Mouse (Mus musculus) cortical plate, adult 2 months (tissue): ENCODE measurements around the gene Gm43738.

Source experiments
- CTCF ChIP-seq: fragments of 200-500 bp; IDR thresholded peaks from 2 replicates; pipeline ENCODE4 v1.5.1; 2011; ENCODE audit warnings: mild to moderate bottlenecking, control low read depth, low read length; ENCODE audit not compliant: insufficient read depth; ENCODE audit errors: extremely low read depth
- POLR2A ChIP-seq: fragments of 200-500 bp; IDR thresholded peaks from 2 replicates; pipeline ENCODE4 v1.6.1; 2011; ENCODE audit warnings: mild to moderate bottlenecking, low read length, control low read depth; ENCODE audit not compliant: insufficient read depth; ENCODE audit errors: extremely low read depth

DNA sequence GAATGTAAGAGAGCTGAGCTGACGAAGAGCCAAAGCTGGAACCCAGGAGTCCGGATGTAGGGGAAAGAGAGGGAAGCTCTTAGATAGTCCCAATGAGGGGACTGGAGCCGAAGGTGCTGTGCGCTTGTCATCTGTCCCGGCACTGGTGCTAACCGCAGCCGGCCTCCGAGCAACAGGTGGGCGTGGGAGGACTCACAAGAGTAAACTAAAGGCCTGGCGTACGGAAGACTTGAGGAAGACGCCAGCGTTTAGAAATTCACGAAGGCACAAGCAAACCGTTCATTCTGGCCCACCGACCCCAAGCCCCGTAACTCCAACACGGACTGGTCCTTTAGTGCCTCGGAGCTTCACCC lies 536 bp upstream of the Gm43738 start:
- TF ChIP-seq CTCF: no peak
- TF ChIP-seq POLR2A: no peak
